Mouse (Mus musculus): Measurements from ENCODE around the gene Agps.

The Agps gene

DNA sequence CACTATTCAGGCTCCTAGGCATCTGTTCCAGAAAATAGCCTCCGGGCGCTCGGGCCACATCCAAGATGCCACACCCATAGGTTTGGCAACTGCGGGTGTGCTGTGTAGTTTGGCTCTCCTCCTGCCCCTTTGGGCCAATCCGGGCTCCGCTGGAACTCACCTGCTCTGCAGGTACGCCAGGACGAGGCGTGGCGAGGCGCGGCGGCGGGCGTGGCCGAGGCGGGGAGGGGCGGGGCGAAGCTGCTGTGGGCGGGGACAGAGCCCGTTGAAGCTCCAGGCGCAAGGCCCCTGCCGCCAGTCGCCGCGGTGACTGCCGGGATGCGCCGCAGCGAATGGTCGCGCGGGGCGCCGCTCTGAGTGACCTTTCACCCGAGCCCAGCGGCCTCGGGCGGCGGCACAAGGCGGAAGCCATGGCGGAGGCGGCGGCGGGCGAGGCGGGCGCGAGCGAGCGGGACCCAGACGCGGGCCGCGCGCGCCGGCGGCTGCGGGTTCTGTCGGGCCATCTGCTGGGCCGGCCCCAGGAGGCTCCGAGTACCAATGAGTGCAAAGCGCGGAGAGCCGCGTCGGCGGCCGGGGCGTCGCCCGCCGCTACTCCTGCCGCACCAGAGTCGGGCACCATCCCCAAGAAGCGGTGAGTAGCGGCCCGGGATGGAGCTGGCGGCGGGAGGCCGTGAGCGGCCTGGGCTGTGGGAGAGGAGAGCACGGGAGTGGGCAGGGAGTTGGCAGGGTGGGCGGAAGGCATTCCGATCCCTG, at the start of gene Agps:
TSS of gene Agps (plus strand) at position 297 of the 753 bp plus-strand sequence.
- DNase-seq (ENCODE audit: low spot score in 2 of 2), result peak; percentile 66 to 84

DNA sequence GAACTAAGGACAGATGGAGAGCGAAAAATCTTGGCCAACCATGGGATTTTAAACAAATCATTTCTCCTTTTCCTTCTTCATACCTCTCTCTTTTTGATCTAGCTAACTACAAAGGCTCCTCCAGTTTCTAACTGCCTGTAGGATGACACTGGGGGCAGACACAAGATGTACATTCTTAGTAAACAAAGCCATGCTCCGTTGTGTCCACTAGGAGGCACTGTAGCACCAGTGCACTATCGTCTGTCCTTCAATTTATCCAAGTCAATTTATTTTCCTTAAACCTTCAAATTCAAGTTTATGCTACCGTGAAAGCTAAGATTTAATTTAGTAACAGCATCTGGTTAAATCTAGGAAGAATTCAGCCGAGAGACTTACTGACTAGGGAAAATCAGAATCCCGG, 45.9 kb upstream of the Agps start:
- peak in 1 of 2 experiments; percentile 40 for DNase-seq (ENCODE audit: low spot score in 2 of 2)

DNA sequence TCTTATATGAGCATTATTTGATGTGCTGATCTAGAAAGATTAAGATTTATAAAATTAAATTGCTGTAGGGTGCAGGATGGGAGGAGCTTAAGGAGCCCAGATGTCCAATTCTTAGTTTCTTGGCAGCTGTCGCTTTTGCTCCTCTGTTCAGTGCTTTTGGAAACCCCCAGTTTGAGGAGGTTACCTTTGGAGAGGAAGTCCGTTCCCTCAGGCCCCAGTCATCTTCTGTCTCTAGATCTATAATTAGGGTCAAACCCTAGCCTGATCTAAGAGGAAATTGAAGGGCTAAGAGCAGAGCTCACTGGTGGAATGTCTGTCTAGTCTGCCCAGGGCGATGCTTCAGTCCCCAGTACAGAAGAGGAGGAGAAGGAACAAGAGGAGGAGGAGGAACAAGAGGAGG, 43.5 kb upstream of the Agps start:
- no peak for DNase-seq (ENCODE audit: low spot score in 2 of 2)

DNA sequence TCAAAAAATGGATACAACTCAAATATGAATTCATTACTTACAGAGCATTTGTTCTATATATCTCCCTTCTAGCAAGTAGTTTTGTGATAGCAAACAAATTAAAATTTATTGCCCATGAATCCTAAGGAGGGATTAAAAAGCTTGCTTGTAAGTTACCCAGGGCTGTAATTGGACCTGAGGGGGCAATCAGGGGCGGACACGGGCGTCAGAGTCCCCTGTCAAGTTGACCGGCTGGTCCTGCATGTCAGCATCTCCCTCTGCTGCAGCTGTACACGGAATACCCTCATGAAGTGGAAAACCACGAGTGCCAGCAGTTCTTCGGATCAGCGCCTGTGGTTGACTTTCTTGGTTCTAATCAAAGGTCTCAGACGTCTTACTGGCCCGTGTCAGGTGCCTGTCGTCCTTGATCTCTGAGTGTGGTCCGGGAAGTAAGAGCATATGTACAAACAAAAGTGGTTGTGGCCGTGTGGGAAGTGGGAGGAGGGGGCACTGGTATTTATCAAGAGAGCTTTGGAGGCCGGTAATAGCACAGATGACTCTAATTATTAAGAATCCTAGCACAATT, 41.9 kb upstream of the Agps start:
- DNase-seq (ENCODE audit: low spot score in 2 of 2), result no peak

DNA sequence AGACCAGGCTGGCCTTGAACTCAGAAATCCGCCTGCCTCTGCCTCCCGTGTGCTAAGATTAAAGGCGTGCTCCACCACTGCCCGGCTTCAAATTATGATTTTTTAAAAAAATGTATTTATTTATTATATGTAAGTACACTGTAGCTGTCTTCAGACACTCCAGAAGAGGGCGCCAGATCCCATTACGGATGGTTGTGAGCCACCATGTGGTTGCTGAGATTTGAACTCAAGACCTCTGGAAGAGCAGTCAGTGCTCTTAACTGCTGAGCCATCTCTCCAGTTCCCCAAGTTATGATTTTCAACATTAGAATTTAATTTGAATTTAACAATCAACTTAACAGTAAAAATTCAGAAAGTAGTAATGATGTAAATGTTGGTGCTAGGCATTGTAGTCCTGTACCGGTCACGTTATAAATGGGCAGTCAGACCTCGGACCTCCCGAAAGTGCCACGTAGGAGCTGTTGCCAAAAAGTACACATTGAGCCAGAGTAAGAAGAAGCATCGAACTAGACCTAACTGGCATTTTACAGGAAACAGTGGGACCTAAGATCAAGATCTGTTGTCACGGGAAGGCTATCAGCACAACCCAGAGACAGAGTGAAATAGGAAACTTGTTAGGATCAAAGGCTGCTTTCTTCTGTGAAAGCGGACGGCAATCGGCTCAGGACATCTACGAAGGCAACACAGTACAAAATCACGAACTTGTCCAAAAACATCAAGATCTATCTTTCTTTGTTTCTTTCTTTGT, 40.2 kb upstream of the Agps start:
- DNase-seq (ENCODE audit: low spot score in 2 of 2), result no peak

DNA sequence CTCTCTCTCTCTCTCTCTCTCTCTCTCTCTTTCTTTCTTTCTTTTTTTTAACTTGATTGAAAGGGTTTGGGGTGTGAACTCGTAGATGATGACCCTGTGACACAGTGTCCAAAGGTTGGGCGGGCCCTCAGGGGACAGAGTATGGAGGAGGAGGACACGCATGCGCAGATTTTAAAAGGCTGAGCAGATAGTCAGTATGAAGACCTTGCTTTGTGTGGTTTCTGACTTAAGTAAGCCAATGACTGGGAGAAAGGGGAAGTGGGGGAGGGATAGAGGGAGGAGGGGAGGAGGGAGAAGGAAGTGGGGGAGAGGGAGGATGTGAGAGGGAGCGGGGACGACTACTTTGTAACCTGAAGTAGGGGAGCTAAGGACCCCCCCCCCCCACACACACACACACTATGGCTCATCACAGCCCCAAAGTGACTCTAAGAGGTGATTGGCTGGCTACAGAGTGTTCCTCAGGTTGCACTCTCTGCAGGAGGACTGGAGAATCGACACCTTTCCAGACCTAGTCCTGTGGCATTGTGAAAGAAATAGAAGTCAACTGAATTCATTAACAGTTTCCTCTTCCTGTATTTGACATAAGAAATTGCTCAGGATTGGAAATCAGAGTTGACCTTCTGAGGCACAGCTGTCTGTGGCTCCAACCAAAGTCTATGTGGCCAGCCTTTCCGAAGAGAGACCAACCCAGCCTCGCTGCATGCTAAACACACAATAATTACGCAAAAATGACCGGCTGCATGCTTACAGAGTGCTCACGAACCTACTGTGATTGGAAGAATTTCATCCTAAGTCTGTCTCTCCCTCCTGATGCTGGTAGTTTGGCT, 39.4 kb upstream of the Agps start:
- DNase-seq (ENCODE audit: low spot score in 2 of 2), result no peak

DNA sequence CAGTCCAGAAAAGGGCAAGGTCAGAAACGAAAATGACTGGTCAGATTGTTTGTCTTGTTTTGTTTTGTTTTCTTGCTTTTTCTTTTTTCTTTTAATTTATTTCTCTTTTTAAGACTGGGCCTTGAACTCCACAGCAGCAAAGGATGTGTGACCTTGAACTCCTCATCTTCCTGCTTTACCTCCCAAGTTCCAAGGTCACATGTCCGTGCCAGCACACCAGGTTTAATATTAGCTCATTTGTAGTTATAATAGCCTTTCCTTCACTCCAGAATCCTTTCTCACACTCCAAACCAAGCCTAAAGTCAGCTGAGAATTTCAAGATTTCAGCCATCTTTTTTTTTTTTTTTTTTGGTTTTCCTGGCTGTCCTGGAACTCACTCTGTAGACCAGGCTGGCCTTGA, 35.8 kb upstream of the Agps start:
- no peak for DNase-seq (ENCODE audit: low spot score in 2 of 2)

DNA sequence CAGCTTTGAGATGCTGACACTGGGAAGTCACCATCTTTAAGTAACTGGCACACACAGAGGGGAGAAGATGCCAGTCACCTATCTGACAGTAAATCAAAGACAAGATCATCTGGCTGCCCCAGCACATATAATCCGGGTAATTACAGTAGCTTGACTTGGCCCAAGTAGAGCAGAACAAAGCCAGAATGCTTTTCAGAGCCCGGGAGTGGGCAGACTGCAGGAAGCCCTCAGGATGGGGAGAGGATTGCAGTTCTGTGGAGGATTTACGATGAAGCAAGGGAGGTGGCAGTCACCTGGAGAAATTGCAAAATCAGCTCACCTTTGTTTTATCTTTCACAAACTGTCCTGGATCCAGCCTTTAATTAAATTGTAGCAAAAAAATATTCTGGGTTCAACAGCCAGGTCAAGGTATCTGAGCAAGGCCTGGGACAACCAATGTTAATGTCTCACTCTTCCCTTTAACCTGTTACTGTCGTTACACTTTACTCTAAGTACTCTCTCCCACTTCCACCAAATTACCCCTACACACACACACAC, 33.5 kb upstream of the Agps start:
- no peak for DNase-seq (ENCODE audit: low spot score in 2 of 2)

DNA sequence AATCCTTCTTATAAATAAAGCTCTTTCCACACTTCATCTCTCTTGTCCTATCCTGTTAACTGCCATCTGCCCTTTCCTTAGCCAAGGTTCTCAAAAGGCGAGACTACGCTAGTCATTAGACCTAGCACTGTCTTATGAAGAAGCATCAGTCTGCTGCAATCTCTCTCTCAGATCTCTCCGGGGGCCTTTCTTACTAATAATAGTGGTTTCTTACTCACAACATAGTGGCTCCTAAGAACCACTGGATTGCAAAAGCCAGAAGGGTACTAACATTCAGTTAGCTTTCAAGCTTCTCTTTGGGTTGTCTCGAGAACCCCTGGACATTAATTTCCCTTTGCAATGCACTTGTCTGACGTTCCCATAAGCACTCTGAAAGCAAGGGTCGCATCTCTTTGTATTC, 26.2 kb upstream of the Agps start:
- no peak for DNase-seq (ENCODE audit: low spot score in 2 of 2)

DNA sequence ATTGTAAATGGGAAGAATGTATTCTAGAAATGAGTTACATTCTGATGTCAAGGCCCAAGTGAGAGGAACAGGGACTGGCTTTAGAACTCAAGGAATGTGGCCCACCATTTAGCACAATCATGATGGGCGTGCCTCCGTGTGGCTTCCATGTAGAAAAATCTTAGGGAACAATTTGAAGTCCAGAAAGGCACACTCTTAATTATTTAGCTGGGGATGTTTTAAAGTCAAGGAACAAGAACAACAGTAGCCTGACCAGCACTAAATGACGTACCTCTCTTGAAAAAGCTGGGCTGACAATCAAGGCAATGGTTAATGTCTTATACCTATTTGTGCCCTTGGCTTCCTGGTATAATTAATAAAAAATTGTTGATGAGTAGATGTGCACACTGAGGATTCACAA, 25.1 kb upstream of the Agps start:
- DNase-seq (ENCODE audit: low spot score in 2 of 2), result no peak

DNA sequence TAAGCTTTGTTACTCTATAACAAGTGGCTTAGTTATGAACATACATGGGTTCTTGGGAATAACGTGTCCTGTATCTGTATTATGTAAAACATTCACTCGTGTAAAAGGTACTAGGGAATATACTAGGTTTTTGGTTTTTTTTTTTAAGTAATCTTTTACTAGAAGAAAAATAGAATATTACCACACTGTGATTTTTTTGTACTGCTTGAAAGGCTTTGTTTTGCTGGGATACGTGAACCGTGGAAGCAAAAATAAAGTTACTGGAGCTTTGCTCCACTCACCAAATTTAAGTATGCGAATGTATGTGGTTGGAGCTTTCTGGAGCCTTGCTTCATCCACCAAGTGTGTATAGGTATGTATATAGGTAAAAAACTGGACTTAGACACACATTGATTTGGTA, 24.5 kb upstream of the Agps start:
- DNase-seq (ENCODE audit: low spot score in 2 of 2), result no peak

DNA sequence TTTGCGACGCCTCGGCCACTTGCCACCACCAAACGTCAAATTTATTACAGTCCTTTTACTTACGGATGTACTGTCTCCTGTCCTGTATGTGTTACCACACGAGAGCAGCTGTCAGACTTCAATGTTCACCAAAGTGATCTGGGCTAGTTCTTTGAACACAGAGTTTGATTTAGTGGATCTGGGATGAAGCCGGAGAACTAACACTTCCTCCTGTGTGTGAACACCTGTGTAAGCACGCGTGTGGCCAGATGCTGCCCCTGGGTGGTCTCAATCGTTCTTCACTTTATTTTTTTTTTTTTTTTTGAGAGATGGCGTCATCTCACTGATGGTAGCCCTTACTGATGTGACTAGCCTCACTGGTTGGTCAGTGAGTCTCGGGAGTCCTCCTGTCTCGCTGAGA, 17.1 kb upstream of the Agps start:
- no peak for DNase-seq (ENCODE audit: low spot score in 2 of 2)

DNA sequence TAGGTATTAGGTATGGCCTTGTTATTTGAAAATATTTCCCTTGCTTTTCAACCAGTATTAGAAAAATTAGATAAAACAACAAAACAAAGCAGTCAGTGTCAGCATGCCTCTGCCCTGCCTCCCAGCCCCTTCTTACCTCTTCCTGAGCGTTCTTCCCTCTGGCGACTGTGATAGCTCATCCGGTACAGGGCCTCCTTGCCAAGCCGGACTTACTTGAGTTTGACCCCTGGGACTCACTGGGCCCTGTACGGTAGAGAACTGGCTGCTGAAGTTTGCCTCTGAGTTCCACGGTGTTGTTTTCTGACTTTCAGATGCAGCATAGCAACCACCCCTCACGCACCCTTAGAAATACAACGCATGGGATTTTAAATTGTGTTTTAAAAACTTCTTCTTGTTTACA, 16.5 kb upstream of the Agps start:
- DNase-seq (ENCODE audit: low spot score in 2 of 2), result no peak

DNA sequence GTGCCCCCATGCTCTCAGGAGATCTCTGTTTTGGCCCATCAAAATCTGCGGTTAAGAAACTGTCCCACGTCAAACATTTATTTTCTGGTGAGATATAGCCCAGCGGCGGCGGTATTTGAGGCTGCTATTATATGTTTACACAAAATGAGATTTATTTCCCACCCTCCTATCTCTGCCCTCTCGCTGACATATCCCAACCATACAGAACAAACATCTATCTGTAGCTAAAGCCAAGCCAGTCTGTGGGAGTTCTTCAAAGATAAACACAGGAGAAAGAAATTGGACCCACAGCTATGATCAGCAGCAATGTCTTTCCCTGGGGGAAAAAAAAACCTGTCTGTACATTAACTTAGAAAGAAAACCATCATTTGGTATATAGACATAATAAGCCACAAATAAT, 15.3 kb upstream of the Agps start:
- DNase-seq (ENCODE audit: low spot score in 2 of 2), result no peak

DNA sequence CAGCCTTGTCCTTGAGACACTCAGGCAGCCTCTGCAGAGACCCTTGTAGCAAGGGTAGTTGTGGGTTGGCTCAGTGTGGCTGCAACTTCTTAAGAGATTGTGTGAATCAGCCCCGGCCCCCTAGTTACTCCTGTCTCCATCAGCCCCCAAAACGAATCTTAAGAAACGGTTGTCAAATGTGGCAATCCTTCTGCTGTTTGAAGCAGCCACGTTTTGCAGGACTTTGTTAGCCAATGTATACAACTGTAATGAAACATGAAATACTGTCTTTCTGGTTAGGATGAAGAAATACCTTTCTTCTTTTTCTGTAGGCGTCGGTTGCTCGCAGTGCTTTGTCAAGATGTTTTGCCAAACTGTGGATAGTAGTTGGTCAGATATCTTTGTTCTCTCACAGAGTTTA, 13.3 kb upstream of the Agps start:
- DNase-seq (ENCODE audit: low spot score in 2 of 2), result no peak

DNA sequence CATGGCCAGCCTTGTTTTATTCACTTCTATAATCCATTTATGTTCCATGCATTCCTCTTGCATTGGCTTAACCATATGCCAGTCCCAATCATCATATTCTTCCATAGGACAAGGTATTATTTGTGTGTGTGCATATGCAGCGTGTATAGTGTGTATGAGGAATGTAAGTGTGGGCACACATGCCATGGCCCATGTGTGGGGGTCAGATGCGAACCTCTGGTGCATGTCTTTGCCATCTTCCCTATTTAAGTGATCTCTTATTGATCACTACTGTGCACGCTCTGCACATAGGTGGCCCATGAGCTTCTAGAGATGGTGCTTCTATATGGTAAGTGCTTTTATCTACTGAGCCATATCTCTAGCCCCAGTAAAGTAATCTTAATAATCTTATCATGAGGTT, 12.2 kb upstream of the Agps start:
- DNase-seq (ENCODE audit: low spot score in 2 of 2), result no peak

DNA sequence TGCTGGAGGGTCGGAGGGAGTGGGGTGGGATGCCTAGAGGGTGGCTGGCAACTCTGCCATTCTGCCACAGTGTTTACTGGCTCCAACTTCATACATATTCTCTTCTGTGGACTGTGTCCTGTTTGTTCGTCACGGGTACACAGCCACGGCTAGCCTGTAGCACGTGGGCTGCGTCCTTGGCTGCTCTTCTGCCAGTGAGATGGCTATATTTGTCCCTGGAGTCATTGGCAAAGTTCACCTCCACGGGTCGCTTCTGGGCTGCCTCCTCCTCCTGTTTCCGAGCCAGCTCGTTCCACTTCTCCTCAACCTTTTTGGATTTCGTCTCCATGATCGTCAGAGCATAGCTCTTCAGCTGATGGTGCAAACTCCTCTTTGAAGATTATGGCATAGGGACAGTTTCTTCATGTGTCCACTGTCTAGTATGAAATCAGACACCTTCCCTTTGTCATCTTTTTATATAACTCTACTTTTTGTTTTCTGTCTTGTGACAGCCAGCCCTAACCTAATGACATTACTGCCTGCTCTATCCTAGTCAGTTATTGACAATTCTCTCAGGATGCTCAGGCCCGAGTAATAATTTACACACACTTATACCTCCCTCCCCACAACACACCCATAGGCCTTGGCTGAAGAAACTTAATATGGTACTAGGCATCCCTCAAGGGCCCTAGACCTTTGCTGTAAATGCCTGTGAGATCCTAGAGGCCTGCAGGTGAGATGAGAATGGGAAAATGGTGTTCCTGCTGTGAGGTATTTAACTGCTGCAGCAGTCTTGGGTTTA, 9.8 kb upstream of the Agps start:
- DNase-seq (ENCODE audit: low spot score in 2 of 2), result no peak

DNA sequence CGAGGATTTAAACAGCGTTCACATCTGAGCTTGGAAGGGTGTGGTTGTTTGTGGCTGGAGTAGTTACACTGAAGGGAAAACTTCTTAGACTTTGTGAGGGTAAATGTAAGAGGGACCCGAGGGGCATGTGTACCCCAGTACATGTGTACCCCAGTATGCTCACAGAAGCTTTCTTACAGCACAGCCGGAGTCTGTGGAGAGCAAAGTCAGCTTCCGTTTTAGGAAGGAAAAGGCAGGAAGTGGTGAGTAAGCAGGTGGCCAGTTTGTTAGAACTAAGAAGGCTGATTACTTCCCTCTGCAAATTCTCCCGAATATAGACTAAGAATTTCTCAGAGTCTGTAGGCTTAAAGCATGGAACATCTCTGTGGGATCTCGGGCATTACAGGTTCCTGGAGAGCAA, 8.2 kb upstream of the Agps start:
- no peak for DNase-seq (ENCODE audit: low spot score in 2 of 2)

DNA sequence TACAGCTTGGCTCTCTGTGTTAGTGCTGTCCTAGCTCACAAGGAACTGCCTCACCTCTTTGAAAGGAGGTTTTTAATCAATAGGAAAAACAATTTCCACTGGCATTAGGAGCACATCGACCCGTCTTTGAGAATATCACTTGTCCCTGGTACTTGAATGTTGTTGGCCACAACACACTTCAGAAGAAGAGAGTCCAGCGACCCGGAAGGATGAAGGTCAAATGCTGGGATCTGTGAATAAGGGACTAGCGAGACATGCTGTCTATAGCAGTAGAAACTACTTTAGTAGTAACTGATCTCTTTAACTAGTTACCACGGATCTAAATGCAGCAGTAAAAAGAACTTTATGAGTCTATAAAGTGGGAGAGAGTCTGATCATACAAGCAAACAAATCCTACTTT, 7.8 kb upstream of the Agps start:
- no peak for DNase-seq (ENCODE audit: low spot score in 2 of 2)

DNA sequence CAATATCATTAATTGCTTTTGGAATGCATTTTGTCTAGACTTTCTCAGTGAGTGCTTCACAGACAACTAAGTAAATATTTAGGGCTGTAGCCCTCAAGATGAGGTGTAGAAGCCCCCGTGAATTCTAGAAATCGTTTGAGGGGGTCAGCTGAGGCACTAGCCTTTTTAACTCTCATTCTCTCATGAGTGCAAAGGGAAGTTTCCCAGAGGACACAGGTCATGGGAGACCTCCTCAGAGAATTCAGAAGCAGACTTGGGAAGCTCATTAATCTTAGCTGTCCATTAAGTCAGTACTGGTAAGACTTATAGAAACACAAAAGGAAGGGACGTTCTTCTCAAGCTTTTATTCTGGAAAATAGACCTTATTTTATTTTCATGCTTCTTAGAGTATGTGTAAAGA, 7.1 kb upstream of the Agps start:
- DNase-seq (ENCODE audit: low spot score in 2 of 2), result no peak

DNA sequence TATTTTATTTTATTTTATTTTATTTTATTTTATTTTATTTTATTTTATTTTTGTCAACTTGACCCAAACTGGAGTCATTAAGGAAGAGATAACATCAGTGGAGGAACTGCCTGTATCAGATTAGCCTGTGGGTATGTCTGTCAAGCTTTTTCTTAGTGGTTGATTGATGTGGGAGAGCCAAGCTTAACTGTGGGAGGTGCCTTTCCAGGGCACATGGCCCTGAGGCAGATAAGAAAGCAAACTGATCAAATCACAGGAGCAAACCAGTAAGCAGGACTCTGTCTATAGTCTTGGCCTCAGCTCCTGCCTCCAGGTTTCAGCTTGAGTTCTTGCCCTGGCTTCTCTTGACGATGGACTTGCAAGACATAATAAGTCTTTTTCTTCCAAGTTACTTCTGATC, 6.4 kb upstream of the Agps start:
- DNase-seq (ENCODE audit: low spot score in 2 of 2), result no peak

Data from cerebellum, postnatal 4 days (tissue).